Mouse (Mus musculus) kidney, adult 2 months (tissue): ENCODE measurements around the gene Fam8a1.
A peak's percentile ranks its signal among the peaks of the same experiment; 100 is the strongest.

Source experiments
- CTCF ChIP-seq: fragments of 200-500 bp; conservative IDR thresholded peaks from 2 replicates; pipeline ENCODE4 v1.5.1; 2011; ENCODE audit warnings: low read depth, mild to moderate bottlenecking, control low read depth, low read length, moderate library complexity, mixed read lengths; ENCODE audit not compliant: insufficient read depth, insufficient read length
- POLR2A ChIP-seq: fragments of 200-500 bp; IDR thresholded peaks from one replicate; pipeline ENCODE4 v1.6.1; 2011; ENCODE audit warnings: low read depth, low read length, control low read depth

DNA sequence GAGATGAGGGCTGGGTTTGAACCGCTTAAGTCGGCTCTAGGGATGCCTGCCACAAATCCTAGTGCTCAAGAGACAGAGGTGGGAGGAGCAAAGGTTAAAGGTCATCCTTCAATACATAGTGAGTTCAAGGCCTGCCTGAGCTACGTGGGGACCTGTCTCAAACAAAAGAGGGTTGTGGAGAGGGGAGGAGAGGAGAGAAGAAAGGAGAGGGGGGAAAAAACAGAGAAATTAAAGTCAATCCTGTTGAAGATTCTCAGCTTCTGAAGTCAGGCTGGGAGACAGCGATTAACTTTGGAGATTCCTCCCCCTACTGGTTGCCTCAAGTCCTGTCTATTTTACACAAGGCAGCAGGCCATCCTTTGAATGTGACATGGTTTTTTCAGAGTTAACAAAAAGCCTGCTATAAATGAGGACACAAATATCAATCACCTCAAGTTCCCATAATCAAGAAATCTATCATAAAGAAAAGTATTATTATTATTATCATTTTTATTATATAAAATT lies 5.8 kb upstream of the Fam8a1 start:
- peak; percentile 41; the same call in 1 of the 2 replicates for TF ChIP-seq CTCF
- no peak for TF ChIP-seq POLR2A
